8 mouse cellular contexts compared by ENCODE assay signal in the genomic region with DNA sequence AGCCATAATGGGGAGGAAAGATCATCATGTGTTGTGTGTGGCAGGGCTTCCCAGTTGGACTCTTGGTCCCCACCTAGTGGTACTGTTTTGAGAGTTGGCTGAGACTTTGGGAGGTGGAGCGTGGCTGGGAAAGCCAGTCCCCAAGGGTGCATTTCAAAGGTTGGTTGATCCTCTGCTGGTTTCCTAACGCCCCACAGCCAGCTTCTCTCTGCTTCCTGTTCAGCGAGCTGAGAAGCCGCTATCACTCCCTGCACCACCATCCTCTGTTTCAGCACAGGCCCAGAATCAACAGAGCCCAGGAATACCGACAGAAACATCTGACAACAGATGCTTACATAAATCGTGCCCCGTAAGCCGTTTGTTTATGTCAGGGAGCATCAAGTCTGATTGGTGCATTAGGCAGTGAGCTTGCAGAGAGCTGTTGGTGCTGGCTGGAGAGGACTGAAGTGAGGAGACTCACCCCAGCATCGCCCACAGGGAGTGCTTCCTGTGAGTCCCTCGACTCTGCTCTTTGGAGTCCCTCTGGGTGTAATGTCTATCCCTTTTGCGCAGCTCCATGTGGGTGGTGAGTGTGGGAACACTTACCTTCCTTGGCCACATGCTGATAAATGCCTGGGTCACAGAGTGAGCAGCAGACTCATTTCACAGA.
DNase-seq lines count a peak whose midpoint lies in the region; ATAC-seq and TF ChIP-seq lines count a peak whose summit lies in the region.

No protein-coding gene starts in this region.

- H3K9ac ChIP-seq in forebrain, postnatal 0 days: no peak overlapping the region

- no peaks in the 10 kb centered on the region; the same call in 1 of the 2 replicates for H3K4me1 ChIP-seq in forebrain, postnatal 0 days (ENCODE audit: insufficient read depth)

- H3K9me3 ChIP-seq in forebrain, postnatal 0 days (ENCODE audit: low read length): no peaks in the 10 kb centered on the region

- H3K4me3 ChIP-seq in forebrain, postnatal 0 days (ENCODE audit: low read depth, low read length): no peak overlapping the region
- H3K4me3 ChIP-seq in myocyte: no peak overlapping the region

- no peaks in the 10 kb centered on the region for H3K27me3 ChIP-seq in forebrain, postnatal 0 days (ENCODE audit: insufficient read depth, low read length)
- peaks cover 17% of the 10 kb centered on the region for H3K27me3 ChIP-seq in myocyte (ENCODE audit: control insufficient read depth, insufficient read depth, insufficient read length)

- intact Hi-C loops in left cerebral cortex, postnatal 14 days (cut with DNase I): no loop called here

- 6% methylated on average over 11 of the region's 11 CpGs for WGBS in forebrain, postnatal 0 days

- H3K4me2 ChIP-seq in forebrain, postnatal 0 days (ENCODE audit: low read depth): peak overlapping the region; percentile 26; the same call in 1 of the 2 replicates
- H3K4me2 ChIP-seq in myocyte (ENCODE audit: low read depth): peak overlapping the region; percentile 59

- H3K79me2 ChIP-seq in myocyte (ENCODE audit: control insufficient read depth, insufficient read depth): no peaks in the 10 kb centered on the region

- no peak overlapping the region for H3K27ac ChIP-seq in forebrain, postnatal 0 days (ENCODE audit: low read depth, low read length)

- no peaks in the 10 kb centered on the region for H3K36me3 ChIP-seq in forebrain, postnatal 0 days (ENCODE audit: insufficient read depth)
- no peaks in the 10 kb centered on the region for H3K36me3 ChIP-seq in myocyte (ENCODE audit: control insufficient read depth, insufficient read depth)

- DNase-seq in left cerebral cortex, adult 11 months (ENCODE audit: low spot score): peak; percentile 40
- DNase-seq in left cerebral cortex, postnatal 14 days (ENCODE audit: low spot score in 2 of 2): no peak
- DNase-seq in cerebellum, adult 18-20 months: peak; percentile 54 to 68
- DNase-seq in forebrain, postnatal 0 days: peak; percentile 62
- peak; percentile 23 for DNase-seq in kidney, adult 18-20 months
- DNase-seq in liver: peak; percentile 35

- TF ChIP-seq POLR2A in myocyte (IDR thresholded peaks at IDR 0.05; ENCODE audit: insufficient read length, low read depth): no peak

- peak; percentile 67 for TF ChIP-seq CTCF in forebrain, postnatal 0 days (IDR thresholded peaks at IDR 0.05; ENCODE audit: low read depth)

- no peak overlapping the region for H3ac ChIP-seq in myocyte (ENCODE audit: control insufficient read depth, insufficient read length)

- ATAC-seq in forebrain, postnatal 0 days: peak; percentile 78
- no peak for ATAC-seq in activated CD4-positive, CD25-positive, alpha-beta regulatory T cell, adult 4 months

TF ChIP-seq in myocyte, 11 proteins besides CTCF, POLR2A, EP300 and RAD21:
- TF ChIP-seq REST (IDR thresholded peaks at IDR 0.05; ENCODE audit: insufficient read depth, insufficient read length) (no peak), CEBPB (IDR thresholded peaks at IDR 0.05; ENCODE audit: insufficient read depth, poor library complexity, severe bottlenecking) (no peak), USF1 (IDR thresholded peaks at IDR 0.05; ENCODE audit: low read depth) (no peak), POLR2AphosphoS2 (IDR thresholded peaks at IDR 0.05; ENCODE audit: insufficient read length, low read depth) (no peak), TCF3 (IDR thresholded peaks at IDR 0.05; ENCODE audit: insufficient read length, low read depth) (no peak)

Comparison
In these comparisons a context has a peak if more than half of its experiments do, and no peak if none do; other contexts are left out.
1. DNase-seq: peak in left cerebral cortex, adult 11 months (single experiment), cerebellum, adult 18-20 months (2 of 2), forebrain, postnatal 0 days (single experiment), kidney, adult 18-20 months (single experiment) and liver (single experiment); none in left cerebral cortex, postnatal 14 days (0 of 2).